Mouse (Mus musculus) olfactory bulb, adult 2 months (tissue): ENCODE data around the gene Cphx2. TPM values are rescaled to one million over a fixed set of nuclear protein-coding genes. Genes with fewer than 3 reads are reported as not detected.
"Not testable (repeated sequence)": the region's sequence is repeated elsewhere in the genome, so short reads cannot be mapped to it uniquely, and the experiment has no call there.

Experiments
- H3K27ac ChIP-seq: fragments of 200-500 bp; 2 replicates; pipeline ENCODE4 v1.5.1; 2012; ENCODE audit warnings: low read depth, low read length; ENCODE audit not compliant: insufficient read depth
- H3K4me1 ChIP-seq: fragments of 200-500 bp; 2 replicates; pipeline ENCODE4 v1.6.1; 2012; ENCODE audit warnings: low read length; ENCODE audit not compliant: control insufficient read depth, insufficient read depth
- H3K4me3 ChIP-seq: fragments of 200-500 bp; 2 replicates; pipeline ENCODE4 v1.5.1; 2012; ENCODE audit warnings: mild to moderate bottlenecking, low read depth, low read length, moderate library complexity; ENCODE audit not compliant: insufficient read depth
- WGBS: fragments of 180-500 bp; shearing (Covaris S2); methylation state at CpG from one replicate; pipeline ENCODE4 v1.1.7; 2018; 5-methylcytosine and 5-hydroxymethylcytosine counted together
- polyA plus RNA-seq: library from polyadenylated mRNA; stranded (reverse); fragments of >200 nt; gene quantifications from 2 replicates; pipeline ENCODE4 v1.2.4, GENCODE M21; 2012; ENCODE audit warnings: low replicate concordance; ENCODE audit not compliant: missing spikeins, insufficient read depth, insufficient read length

Gene Cphx2
- polyA plus RNA-seq, 1 experiment: not detected

DNA sequence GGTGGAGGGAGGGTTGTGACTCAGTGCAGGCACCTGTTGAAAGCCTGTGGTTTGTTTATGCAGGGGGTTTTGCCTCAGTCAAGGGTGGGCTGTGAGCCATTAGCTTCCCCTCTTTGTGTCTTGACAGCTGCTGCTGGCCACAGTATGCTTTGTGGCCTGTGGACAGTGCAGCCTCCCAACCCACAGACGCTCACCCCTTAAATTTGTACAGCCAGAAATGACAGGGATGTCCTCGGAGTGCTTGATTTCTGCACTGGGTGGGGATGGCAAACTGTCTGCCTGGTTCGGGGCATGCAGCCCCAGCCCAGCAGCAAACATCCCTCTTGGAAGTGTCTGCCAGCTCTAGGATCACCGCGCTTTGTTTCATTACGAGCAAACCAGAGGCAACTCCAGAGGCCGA is 36.8 kb downstream of the Cphx2 start, which contains the start of gene Duxbl2:
TSS of gene Duxbl2 (plus strand) at position 200 of the 400 bp plus-strand sequence.
- not testable (repeated sequence) for H3K4me1 ChIP-seq, H3K27ac ChIP-seq, H3K4me3 ChIP-seq
- no CpG with 5 or more reads among the region's 7 CpGs for WGBS

DNA sequence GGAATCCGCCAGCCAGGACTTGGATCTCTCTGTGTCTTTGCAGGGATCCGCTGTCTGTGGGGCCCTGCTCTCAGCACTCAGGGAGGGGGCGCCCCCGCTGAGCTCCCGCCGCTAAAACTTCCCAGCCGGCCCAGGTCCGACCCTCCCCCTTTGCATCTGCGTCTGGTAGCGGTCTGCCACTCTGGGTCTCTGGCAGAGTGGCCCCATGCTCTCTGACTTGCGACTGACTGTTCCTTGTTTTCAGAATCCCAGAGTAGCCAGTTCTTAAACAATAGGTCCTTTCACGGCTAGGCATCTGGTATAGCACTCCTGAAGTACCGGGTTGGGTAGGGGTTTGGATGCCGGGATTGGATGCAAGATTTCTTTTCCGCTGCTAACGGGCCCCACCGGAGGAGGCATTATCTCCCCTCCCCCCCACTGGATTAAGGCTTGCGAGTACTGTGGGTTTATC is 37.3 kb downstream of the Cphx2 start:
- H3K27ac ChIP-seq, H3K4me3 ChIP-seq, H3K4me1 ChIP-seq: not testable (repeated sequence)
- no CpG with 5 or more reads among the region's 18 CpGs for WGBS

DNA sequence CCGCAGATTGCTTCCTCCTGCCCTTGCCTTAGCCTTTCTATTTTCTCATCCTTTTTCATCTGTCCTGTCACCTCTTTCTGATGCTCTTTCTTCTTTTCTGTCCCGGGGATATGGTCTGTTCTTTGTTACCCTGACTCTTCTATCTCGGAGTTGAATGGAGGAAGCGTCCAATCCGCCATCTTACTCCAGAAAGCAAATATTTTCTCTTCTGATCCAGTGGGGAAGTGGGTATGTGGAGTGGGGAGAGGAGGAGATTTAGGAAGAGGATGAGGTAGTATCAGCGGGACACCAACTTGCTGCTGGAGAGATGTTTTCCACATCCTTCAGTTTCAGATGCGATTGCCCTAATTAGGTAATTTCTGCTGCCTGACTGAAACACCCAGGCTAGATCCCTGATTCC is 37.8 kb downstream of the Cphx2 start:
- no CpG with 5 or more reads among the region's 7 CpGs for WGBS
- H3K27ac ChIP-seq, H3K4me1 ChIP-seq, H3K4me3 ChIP-seq: not testable (repeated sequence)

Other genes with a start within 250 kb of the Cphx2 start
- gene Anxa11, start 239.4 kb upstream of the Cphx2 start, polyA plus RNA-seq: not detected in 2 replicates
- not detected in 2 replicates for gene Plac9a, start 178.4 kb upstream of the Cphx2 start, polyA plus RNA-seq
- gene Tmem254a, start 153.8 kb upstream of the Cphx2 start, polyA plus RNA-seq: not detected in 2 replicates
- not detected in 2 replicates for gene Cphx1, start 143.2 kb upstream of the Cphx2 start, polyA plus RNA-seq
- not detected in 2 replicates for gene Duxbl1, start 102.9 kb upstream of the Cphx2 start, polyA plus RNA-seq
- not detected in 2 replicates for gene Gm9780, start 38.8 kb upstream of the Cphx2 start, polyA plus RNA-seq
- gene Tmem254c, start 14.2 kb upstream of the Cphx2 start, polyA plus RNA-seq: not detected in 2 replicates
- not detected in 2 replicates for gene Cphx3, start 781 bp downstream of the Cphx2 start, polyA plus RNA-seq
- not detected in 2 replicates for gene Duxbl2, start 36.8 kb downstream of the Cphx2 start, polyA plus RNA-seq
- not detected in 2 replicates for gene Plac9b, start 101.0 kb downstream of the Cphx2 start, polyA plus RNA-seq
- not detected in 2 replicates for gene Tmem254b, start 125.5 kb downstream of the Cphx2 start, polyA plus RNA-seq
- gene Duxbl3, start 176.4 kb downstream of the Cphx2 start, polyA plus RNA-seq: not detected in 2 replicates